Mouse (Mus musculus) ES-Bruce4 (cell line): Measurements from ENCODE around the gene Gm49368.

ENCODE experiments used
- CTCF ChIP-seq: IDR thresholded peaks from one replicate; pipeline ENCODE4 v1.8.1; 2011; ENCODE audit warnings: low read depth, low read length
- POLR2A ChIP-seq: IDR thresholded peaks from one replicate; pipeline ENCODE4 v1.8.1; 2011; ENCODE audit warnings: low read length; ENCODE audit not compliant: insufficient read depth

GRCm38 (mm10) chr7:128150970-128151369, 88.5 kb downstream of the Gm49368 start:
- TF ChIP-seq POLR2A (no peak), CTCF (no peak)
